ENCODE assay signal across 9 mouse cellular contexts in genomic region chr8:70703287-70703686, GRCm38 (mm10). TPM values are rescaled to one million over a fixed set of nuclear protein-coding genes. Genes with fewer than 3 reads are reported as not detected.
DNase-seq lines count a peak whose midpoint lies in the region; ATAC-seq and TF ChIP-seq lines count a peak whose summit lies in the region.
"Had no signal": no experiment of that assay in that cellular context is flagged by ENCODE, and none has a peak within 500 bp of the region (broad histone marks: within the 10 kb centered on the region; RNA-seq: fewer than 3 reads in every experiment).

TSS of gene Iqcn (plus strand) at chr8:70703457.

- no peak for DNase-seq in cerebellum, adult 2 months
- no peak for DNase-seq in layer of hippocampus, adult 2 months (ENCODE audit: low spot score in 2 of 2)
- DNase-seq in layer of hippocampus, postnatal 25 days (ENCODE audit: extremely low spot score in 1 of 2, low spot score in 1 of 2), result no peak
- no peak for DNase-seq in forebrain, postnatal 0 days
- no peak for DNase-seq in thymus, adult 18-20 months

- 57% methylated on average over 3 of the region's 3 CpGs for WGBS in cerebellum, adult 2 months
- 93% methylated on average over 3 of the region's 3 CpGs for WGBS in forebrain, postnatal 0 days
- WGBS in midbrain, embryonic 16.5 days, result 97% methylated on average over 3 of the region's 3 CpGs

- ATAC-seq in cerebellum, adult (ENCODE audit: insufficient number of reproducible peaks, low FRiP score, low TSS enrichment), result no peak
- no peak for ATAC-seq in forebrain, postnatal 0 days
- ATAC-seq in midbrain, embryonic 16.5 days, result no peak
- no peak for ATAC-seq in frontal cortex, adult (ENCODE audit: low TSS enrichment)

- peaks cover 10% of the 10 kb centered on the region; the same call in 1 of the 2 replicates for H3K36me3 ChIP-seq in forebrain, postnatal 0 days (ENCODE audit: insufficient read depth)
- 0 out of 2 replicates have a peak, but pooled peaks cover 3% of the 10 kb centered on the region for H3K36me3 ChIP-seq in midbrain, embryonic 16.5 days (ENCODE audit: control insufficient read depth, insufficient read depth, low read length)

- H3K4me1 ChIP-seq in cerebellum, adult 2 months (ENCODE audit: control insufficient read depth, insufficient read depth, low read length), result peaks cover 43% of the 10 kb centered on the region
- H3K4me1 ChIP-seq in forebrain, postnatal 0 days (ENCODE audit: insufficient read depth), result peaks cover 13% of the 10 kb centered on the region
- H3K4me1 ChIP-seq in midbrain, embryonic 16.5 days (ENCODE audit: control insufficient read depth, insufficient read depth, low read length), result peaks cover 19% of the 10 kb centered on the region

- H3K27ac ChIP-seq in cerebellum, adult 2 months (ENCODE audit: insufficient read depth, low read length), result peak within 1 kb of the TSS; percentile 87
- H3K27ac ChIP-seq in layer of hippocampus, adult 2 months, result peak within 1 kb of the TSS; percentile 64
- no peak within 1 kb of the TSS for H3K27ac ChIP-seq in forebrain, postnatal 0 days (ENCODE audit: low read depth, low read length)
- no peak within 1 kb of the TSS for H3K27ac ChIP-seq in midbrain, embryonic 16.5 days (ENCODE audit: low read length)
- H3K27ac ChIP-seq: stomach, embryonic 15.5 days had no signal

- no peak for TF ChIP-seq CTCF in cerebellum, adult 2 months (IDR thresholded peaks at IDR 0.05; ENCODE audit: borderline replicate concordance, insufficient read depth, low read depth, low read length)
- TF ChIP-seq CTCF in layer of hippocampus, adult 2 months (conservative IDR thresholded peaks at IDR 0.05), result no peak
- TF ChIP-seq CTCF in forebrain, postnatal 0 days (IDR thresholded peaks at IDR 0.05; ENCODE audit: low read depth), result no peak

- no peak for TF ChIP-seq POLR2A in cerebellum, adult 2 months (IDR thresholded peaks at IDR 0.05; ENCODE audit: borderline replicate concordance, insufficient read depth, low read length)

- H3K27me3 ChIP-seq in cerebellum, adult 2 months (ENCODE audit: control insufficient read depth, insufficient read depth, low read length), result no peaks in the 10 kb centered on the region
- no peaks in the 10 kb centered on the region for H3K27me3 ChIP-seq in forebrain, postnatal 0 days (ENCODE audit: insufficient read depth, low read length)
- H3K27me3 ChIP-seq in midbrain, embryonic 16.5 days (ENCODE audit: control insufficient read depth, insufficient read depth, low read depth, low read length), result no peaks in the 10 kb centered on the region
- H3K27me3 ChIP-seq: stomach, embryonic 15.5 days had no signal

- H3K4me3 ChIP-seq in cerebellum, adult 2 months (replicated peaks; ENCODE audit: insufficient read depth, low read depth, low read length), result peak within 1 kb of the TSS; percentile 11
- H3K4me3 ChIP-seq in layer of hippocampus, adult 2 months, result no peak within 1 kb of the TSS
- H3K4me3 ChIP-seq in forebrain, postnatal 0 days (ENCODE audit: low read depth, low read length), result no peak within 1 kb of the TSS
- H3K4me3 ChIP-seq in midbrain, embryonic 16.5 days (ENCODE audit: low read depth, low read length), result peak within 1 kb of the TSS; percentile 4; the same call in 1 of the 2 replicates
- H3K4me3 ChIP-seq: stomach, embryonic 15.5 days had no signal

- peak within 1 kb of the TSS; percentile 60; the same call in 1 of the 2 replicates for H3K4me2 ChIP-seq in forebrain, postnatal 0 days (ENCODE audit: low read depth)
- peak within 1 kb of the TSS; percentile 82 for H3K4me2 ChIP-seq in midbrain, embryonic 16.5 days (ENCODE audit: low read length)

- H3K9ac ChIP-seq in forebrain, postnatal 0 days, result 0 out of 2 replicates have a peak within 1 kb of the TSS, but pooled peaks have one; percentile 6
- H3K9ac ChIP-seq in midbrain, embryonic 16.5 days (ENCODE audit: low read depth, low read length), result no peak within 1 kb of the TSS
- H3K9ac ChIP-seq: stomach, embryonic 15.5 days had no signal

- H3K9me3 ChIP-seq in forebrain, postnatal 0 days (ENCODE audit: low read length), result no peaks in the 10 kb centered on the region
- H3K9me3 ChIP-seq in midbrain, embryonic 16.5 days (replicated peaks; ENCODE audit: control insufficient read depth, low read length, poor library complexity, severe bottlenecking), result no peaks in the 10 kb centered on the region
- H3K9me3 ChIP-seq: stomach, embryonic 15.5 days had no signal

RNA-seq across cellular contexts. Expression of gene Iqcn, which starts in this region (rescaled TPM):
- 0.08 and 0.11 TPM in 2 replicates for polyA plus RNA-seq in cerebellum, adult 2 months (2012; rRNA removed)
- total RNA-seq in layer of hippocampus, adult 2 months (2021), result under 1 TPM; 0.07 to 0.08 TPM
- total RNA-seq in layer of hippocampus, postnatal 25 days (2021), result under 1 TPM; 0.05 to 0.12 TPM
- 0.33 TPM in 1 of 2 replicates, not detected in the other for total RNA-seq in forebrain, postnatal 0 days (2014; rRNA removed)
- 0.03 and 0.08 TPM in 2 replicates for polyA plus RNA-seq in forebrain, postnatal 0 days (2015; fragmentation: Nextera tagmentation; extraction: Ambion mirVana)
- 0.06 TPM in 1 of 2 replicates, not detected in the other for polyA plus RNA-seq in midbrain, embryonic 16.5 days (2015; fragmentation: Nextera tagmentation; extraction: Ambion mirVana)
- polyA plus RNA-seq: stomach, embryonic 15.5 days had no signal

Comparison
In these comparisons a context has a peak if more than half of its experiments do, and no peak if none do; other contexts are left out.
1. H3K27ac ChIP-seq: peak in cerebellum, adult 2 months (single experiment) and layer of hippocampus, adult 2 months (single experiment); none in forebrain, postnatal 0 days (single experiment) and midbrain, embryonic 16.5 days (single experiment).
2. H3K4me3 ChIP-seq: peak in cerebellum, adult 2 months (single experiment) and midbrain, embryonic 16.5 days (single experiment); none in layer of hippocampus, adult 2 months (single experiment) and forebrain, postnatal 0 days (single experiment).